Mouse (Mus musculus) limb, embryonic 13.5 days (tissue): ENCODE measurements around the gene Cgnl1. TPM values are rescaled to one million over a fixed set of nuclear protein-coding genes. Genes with fewer than 3 reads are reported as not detected.

Source experiments
- ATAC-seq: fragments of 200-750 bp; cut with Nextera tagmentation; 2 replicates; pipeline ENCODE4 v1.8.0; 2017; ENCODE audit warnings: low read depth, moderate number of reproducible peaks, moderate TSS enrichment; ENCODE audit not compliant: low FRiP score
- H3K27ac ChIP-seq: fragments of 300-500 bp; sonication (generic); 2 replicates; pipeline ENCODE4 v1.5.1; 2015; ENCODE audit warnings: inconsistent platforms, mild to moderate bottlenecking, moderate library complexity
- H3K27me3 ChIP-seq: fragments of 300-500 bp; sonication (generic); 2 replicates; pipeline ENCODE4 v1.6.1; 2015; ENCODE audit warnings: mild to moderate bottlenecking, inconsistent platforms
- H3K36me3 ChIP-seq: fragments of 300-500 bp; sonication (generic); 2 replicates; pipeline ENCODE4 v1.6.1; 2015; ENCODE audit warnings: inconsistent platforms, mild to moderate bottlenecking, moderate library complexity
- H3K4me1 ChIP-seq: fragments of 300-500 bp; sonication (generic); 2 replicates; pipeline ENCODE4 v1.6.1; 2015; ENCODE audit warnings: inconsistent platforms
- H3K4me2 ChIP-seq: fragments of 300-500 bp; sonication (generic); replicated peaks from 2 replicates; pipeline ENCODE4 v1.6.1; 2015; ENCODE audit warnings: inconsistent platforms, mild to moderate bottlenecking, moderate library complexity
- H3K4me3 ChIP-seq: fragments of 300-500 bp; sonication (generic); 2 replicates; pipeline ENCODE4 v1.5.1; 2015; ENCODE audit warnings: moderate library complexity, mild to moderate bottlenecking, inconsistent platforms
- H3K9ac ChIP-seq: fragments of 300-500 bp; sonication (generic); 2 replicates; pipeline ENCODE4 v1.6.1; 2015; ENCODE audit warnings: mild to moderate bottlenecking, inconsistent platforms
- H3K9me3 ChIP-seq: fragments of 300-500 bp; sonication (generic); 2 replicates; pipeline ENCODE4 v1.6.1; 2016; ENCODE audit warnings: inconsistent platforms
- WGBS: fragments of 180-500 bp; shearing (Covaris S2); methylation state at CpG from one replicate; pipeline ENCODE4 v1.1.7; 2015; 5-methylcytosine and 5-hydroxymethylcytosine counted together
- polyA plus RNA-seq: library from polyadenylated mRNA; unstranded; fragments of >200 nt; fragmentation: Nextera tagmentation; extraction: Ambion mirVana; gene quantifications from 2 replicates; pipeline ENCODE4 v1.2.1, GENCODE M21; 2015

Gene Cgnl1
- polyA plus RNA-seq, 1 experiment from 2014 or later, result 13.6 TPM

DNA sequence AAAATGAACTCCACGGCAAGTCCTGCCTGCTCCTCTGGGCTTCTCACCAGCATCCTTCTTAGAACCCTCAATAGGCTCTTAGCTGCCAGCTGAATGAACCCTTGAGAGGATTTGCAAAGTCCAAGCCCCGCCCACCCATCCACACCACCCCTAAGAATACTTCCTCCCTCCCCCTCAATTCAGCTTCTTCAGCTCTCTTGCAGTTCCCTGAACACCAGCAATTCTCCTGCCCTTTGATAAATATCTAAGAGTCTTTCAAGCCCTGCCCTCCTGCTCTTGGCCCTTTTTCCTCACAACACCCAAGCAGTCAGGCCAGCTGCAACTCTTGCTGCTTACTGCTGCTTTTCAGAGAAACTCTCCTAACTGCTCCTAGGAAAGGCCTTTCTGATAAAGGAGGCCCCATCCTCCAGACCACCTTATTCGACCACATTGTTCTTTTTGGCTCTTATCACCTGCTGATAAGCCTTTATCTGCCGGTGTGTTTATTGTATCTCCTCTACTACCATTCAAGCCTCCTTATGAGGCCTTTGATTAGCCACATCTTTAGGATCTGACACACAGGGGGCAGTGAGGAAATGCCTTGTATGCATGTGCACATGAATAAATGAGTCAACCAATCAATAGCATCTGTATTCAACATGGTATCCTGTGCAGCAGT is 21.3 kb downstream of the Cgnl1 start:
- H3K4me1 ChIP-seq, result peaks cover 43% of the 10 kb centered on the region
- no peak for ATAC-seq
- H3K4me2 ChIP-seq, result no peak overlapping the region
- H3K4me3 ChIP-seq, result no peak overlapping the region
- peaks cover 5% of the 10 kb centered on the region; the same call in 1 of the 2 replicates for H3K9me3 ChIP-seq
- H3K9ac ChIP-seq, result no peak overlapping the region
- H3K27ac ChIP-seq, result no peak overlapping the region; the same call in 1 of the 2 replicates
- no peaks in the 10 kb centered on the region for H3K27me3 ChIP-seq
- no peaks in the 10 kb centered on the region for H3K36me3 ChIP-seq
- WGBS, result 12% methylated on average over 4 of the region's 4 CpGs

DNA sequence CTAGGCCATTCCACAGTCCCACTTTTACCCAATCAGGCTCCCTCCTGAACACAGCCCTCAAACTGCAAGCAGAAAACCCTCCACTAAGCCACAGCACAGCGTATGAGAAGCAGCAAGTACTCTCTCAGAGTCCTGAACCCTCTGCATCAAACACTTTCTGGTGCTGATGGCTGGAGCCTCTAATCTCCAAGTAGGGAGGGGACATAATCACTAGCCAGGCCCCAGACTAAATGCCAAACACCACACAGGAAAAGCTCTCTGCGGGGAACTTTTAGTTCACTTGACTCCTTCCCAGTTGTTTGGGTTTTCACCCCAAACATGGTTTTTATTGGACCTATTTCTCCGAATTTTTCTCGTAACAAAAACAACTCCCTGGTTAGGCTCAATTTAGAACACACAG is 25.0 kb downstream of the Cgnl1 start:
- H3K27me3 ChIP-seq, result no peaks in the 10 kb centered on the region
- WGBS, result 25% methylated on average over 4 of the region's 4 CpGs
- H3K27ac ChIP-seq, result no peak overlapping the region; the same call in 1 of the 2 replicates
- H3K4me2 ChIP-seq, result no peak overlapping the region
- H3K4me3 ChIP-seq, result no peak overlapping the region
- H3K36me3 ChIP-seq, result no peaks in the 10 kb centered on the region
- H3K9me3 ChIP-seq, result peaks cover 5% of the 10 kb centered on the region; the same call in 1 of the 2 replicates
- ATAC-seq, result no peak
- peaks cover 19% of the 10 kb centered on the region for H3K4me1 ChIP-seq
- H3K9ac ChIP-seq, result no peak overlapping the region

DNA sequence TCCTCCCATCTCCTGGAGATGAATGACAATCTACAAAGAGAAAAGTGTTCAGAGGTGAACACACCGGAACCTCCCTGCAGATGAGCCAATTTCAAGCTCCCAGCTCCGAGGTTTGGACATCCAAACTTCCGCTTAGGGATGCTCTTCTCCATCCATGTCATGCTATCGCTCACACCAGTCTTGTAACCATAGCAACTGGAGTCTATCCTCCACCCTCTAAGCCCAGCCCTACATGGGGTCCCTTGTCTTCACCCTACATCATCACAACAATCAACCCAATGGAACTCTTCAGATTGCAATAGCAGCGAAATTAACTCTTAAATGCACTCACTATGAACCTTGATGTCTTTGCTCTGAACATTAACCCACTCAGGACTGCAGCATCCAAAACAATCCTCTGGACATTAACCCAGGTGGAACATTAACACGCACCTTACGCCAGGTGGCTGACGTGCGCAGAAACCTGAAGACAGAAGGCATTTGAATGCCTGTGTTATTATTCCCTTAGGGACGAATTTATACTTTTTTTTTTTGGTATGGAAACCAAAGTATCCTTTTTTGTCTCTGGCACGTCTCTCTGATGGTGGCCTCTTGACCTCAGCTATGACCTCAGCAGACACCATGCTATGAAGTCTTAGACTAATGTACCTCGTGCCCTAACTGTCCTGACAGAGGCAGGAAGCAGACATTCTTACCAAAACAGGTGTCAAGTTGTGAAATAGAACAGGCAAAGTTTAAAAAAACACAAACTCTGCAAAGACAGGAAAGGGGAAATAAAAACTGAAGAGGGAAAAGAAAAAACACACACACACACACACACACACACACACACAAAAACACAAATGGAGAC is 33.1 kb downstream of the Cgnl1 start:
- no peaks in the 10 kb centered on the region for H3K36me3 ChIP-seq
- WGBS, result 64% methylated on average over 12 of the region's 12 CpGs
- H3K9me3 ChIP-seq, result no peaks in the 10 kb centered on the region
- H3K9ac ChIP-seq, result no peak overlapping the region
- no peak overlapping the region for H3K27ac ChIP-seq
- H3K4me3 ChIP-seq, result no peak overlapping the region
- no peaks in the 10 kb centered on the region for H3K27me3 ChIP-seq
- no peaks in the 10 kb centered on the region for H3K4me1 ChIP-seq
- H3K4me2 ChIP-seq, result no peak overlapping the region
- ATAC-seq, result no peak

DNA sequence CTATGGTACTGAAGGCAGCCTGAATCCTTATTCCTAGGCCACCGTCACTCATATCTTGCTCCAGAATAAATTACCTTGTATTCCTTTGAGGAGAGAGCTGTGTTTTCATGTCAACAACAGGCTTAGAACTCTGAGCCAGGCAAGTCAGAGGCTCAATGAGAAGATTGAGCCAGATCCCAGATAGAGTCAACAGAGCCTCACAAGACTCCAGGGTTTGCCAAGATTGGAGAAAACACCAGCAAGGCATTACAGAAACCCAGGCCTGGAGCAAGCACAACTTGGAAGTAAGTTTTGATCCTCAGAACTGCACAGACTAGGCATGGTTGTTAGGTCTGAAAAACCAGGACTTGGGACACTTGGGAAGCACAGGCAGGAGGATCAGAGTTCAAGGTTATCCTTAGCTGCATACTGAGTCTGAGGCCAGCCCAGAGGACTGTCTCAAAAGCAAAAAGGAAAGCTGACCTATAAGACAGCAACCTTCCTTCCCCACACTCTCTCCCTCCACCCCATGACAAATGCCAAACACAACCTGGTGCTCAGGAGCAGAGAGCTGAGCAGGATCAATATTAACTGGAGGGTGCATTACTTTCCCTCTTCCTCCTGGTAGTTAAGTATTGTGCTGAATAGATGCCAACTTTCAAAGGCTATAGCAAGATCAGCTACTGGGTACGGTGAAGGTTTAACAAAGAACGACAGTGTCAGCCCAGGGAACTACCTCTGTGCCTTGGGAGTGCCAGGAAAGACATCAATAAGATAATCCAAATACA is 34.0 kb downstream of the Cgnl1 start:
- no peaks in the 10 kb centered on the region for H3K36me3 ChIP-seq
- H3K9me3 ChIP-seq, result no peaks in the 10 kb centered on the region
- ATAC-seq, result no peak
- H3K4me1 ChIP-seq, result no peaks in the 10 kb centered on the region
- no peaks in the 10 kb centered on the region for H3K27me3 ChIP-seq
- no peak overlapping the region for H3K27ac ChIP-seq
- 77% methylated on average over 3 of the region's 3 CpGs for WGBS
- no peak overlapping the region for H3K4me3 ChIP-seq
- H3K4me2 ChIP-seq, result no peak overlapping the region
- H3K9ac ChIP-seq, result no peak overlapping the region

DNA sequence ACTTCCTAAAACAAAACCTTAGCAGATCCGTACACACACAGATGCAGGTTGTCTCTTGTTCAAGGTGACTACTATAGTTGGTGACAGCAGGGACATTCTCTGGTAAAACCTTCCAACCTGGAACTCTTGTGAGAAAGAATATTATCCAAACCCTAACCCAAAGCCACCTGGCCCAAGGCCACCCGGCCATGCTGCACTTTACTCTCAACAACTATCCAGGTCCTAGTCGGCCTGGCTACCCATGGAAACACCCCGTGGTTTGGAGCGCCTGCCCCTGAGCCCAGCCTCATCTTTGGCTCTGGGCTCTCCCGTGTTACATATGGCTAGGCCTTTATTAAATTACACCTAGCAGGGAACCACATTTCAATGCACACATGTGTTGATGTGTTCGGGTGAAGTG is 35.5 kb downstream of the Cgnl1 start:
- Histone ChIP-seq H3K27ac (no peak overlapping the region), H3K9me3 (no peaks in the 10 kb centered on the region), H3K4me2 (no peak overlapping the region), H3K4me1 (no peaks in the 10 kb centered on the region), H3K4me3 (no peak overlapping the region), H3K9ac (no peak overlapping the region), H3K36me3 (no peaks in the 10 kb centered on the region), H3K27me3 (no peaks in the 10 kb centered on the region)
- 82% methylated on average over 7 of the region's 7 CpGs for WGBS
- ATAC-seq, result no peak

DNA sequence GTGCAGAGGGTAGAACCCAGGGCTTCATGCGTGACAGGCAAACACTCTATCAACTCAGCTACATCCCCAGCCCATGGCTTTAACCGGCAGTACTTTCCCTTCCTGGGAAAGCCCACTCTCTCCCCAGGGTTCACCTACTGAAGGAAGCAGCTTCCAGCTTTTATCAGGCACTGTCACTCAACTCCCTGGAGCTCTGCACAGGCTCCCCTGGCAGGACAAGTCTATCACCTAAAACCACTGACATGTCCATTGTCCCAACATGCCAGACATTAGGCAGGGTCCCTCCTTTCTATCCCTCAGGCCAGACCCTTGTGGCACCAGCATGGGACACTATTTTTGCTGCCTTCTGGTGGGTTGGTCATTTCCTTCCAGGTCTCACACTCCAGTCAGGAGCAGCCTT is 37.8 kb downstream of the Cgnl1 start:
- H3K27ac ChIP-seq, result no peak overlapping the region
- H3K9ac ChIP-seq, result no peak overlapping the region
- H3K27me3 ChIP-seq, result no peaks in the 10 kb centered on the region
- ATAC-seq, result no peak
- 57% methylated on average over 2 of the region's 2 CpGs for WGBS
- no peak overlapping the region for H3K4me2 ChIP-seq
- H3K4me1 ChIP-seq, result peaks cover 9% of the 10 kb centered on the region; the same call in 1 of the 2 replicates
- no peaks in the 10 kb centered on the region for H3K9me3 ChIP-seq
- no peak overlapping the region for H3K4me3 ChIP-seq
- H3K36me3 ChIP-seq, result no peaks in the 10 kb centered on the region

DNA sequence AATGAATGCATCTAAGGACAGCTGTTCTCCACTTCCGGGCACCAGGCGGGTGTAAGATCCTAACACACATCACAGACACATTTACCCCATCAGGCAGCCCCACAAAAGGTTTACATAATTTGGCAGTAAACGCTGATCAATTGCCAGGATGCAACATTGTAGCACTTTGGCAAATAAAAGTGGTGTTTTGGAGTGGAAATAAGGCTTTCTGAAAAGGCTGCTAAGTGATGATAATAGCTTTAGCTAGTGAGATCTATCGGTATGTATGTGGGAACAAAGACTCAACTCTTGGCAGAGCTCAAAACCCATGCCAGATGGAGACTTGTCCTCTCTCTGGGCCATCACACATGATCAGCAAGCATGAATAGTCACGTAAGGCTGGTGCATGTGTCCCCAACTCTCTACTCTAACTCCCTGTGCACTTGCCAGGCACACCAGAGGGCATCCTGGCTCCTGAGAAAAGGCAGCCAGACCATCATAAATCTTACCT is 42.5 kb downstream of the Cgnl1 start:
- WGBS, result 80% methylated on average over 5 of the region's 5 CpGs
- Histone ChIP-seq H3K27me3 (no peaks in the 10 kb centered on the region), H3K4me2 (no peak overlapping the region), H3K36me3 (peaks cover 19% of the 10 kb centered on the region), H3K9ac (no peak overlapping the region), H3K9me3 (no peaks in the 10 kb centered on the region), H3K4me3 (no peak overlapping the region), H3K27ac (no peak overlapping the region), H3K4me1 (peaks cover 9% of the 10 kb centered on the region; the same call in 1 of the 2 replicates)
- ATAC-seq, result no peak

DNA sequence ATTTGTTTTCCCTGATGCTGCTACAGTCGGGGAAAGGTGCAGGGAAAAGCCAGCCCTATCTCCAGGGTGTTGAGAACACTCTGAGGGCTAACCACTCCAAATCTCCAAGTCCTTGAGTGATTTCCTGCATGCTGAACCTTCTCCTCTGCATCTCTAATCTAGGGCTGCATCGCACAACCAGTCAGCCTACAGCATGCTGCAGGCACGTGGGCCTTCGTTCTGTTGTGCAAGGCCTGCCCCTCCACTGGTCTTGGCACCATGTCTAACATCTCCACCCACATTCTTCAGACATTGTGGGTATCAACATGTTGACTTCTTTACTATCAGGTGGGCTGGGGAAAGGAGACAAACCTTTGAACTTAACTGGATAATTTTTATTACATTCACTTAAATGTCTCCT is 44.2 kb downstream of the Cgnl1 start:
- WGBS, result 86% methylated on average over 4 of the region's 4 CpGs
- Histone ChIP-seq H3K4me3 (no peak overlapping the region), H3K27ac (no peak overlapping the region), H3K9me3 (no peaks in the 10 kb centered on the region), H3K4me1 (peaks cover 9% of the 10 kb centered on the region; the same call in 1 of the 2 replicates), H3K4me2 (no peak overlapping the region), H3K36me3 (peaks cover 19% of the 10 kb centered on the region), H3K27me3 (no peaks in the 10 kb centered on the region), H3K9ac (no peak overlapping the region)
- ATAC-seq, result no peak

DNA sequence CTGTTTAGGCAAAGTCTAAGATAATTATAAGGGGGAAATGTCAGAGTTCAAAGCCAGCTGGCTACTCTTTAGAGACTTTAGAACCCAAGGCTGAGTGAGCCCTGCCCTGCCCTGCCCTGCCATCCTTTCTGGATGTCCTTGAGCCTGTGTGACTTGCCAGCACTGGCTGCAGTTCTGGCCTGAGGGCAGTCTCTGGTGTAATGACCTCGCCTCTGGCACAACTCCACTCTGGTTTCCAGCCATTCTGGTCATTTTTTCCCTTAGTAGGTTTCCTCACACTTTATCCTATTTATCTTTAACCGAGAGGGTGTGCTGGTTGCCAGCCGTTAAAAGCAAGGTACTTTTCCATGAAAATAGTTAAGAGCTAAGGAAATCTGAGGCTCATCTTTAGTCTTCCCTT is 45.3 kb downstream of the Cgnl1 start:
- Histone ChIP-seq H3K27me3 (no peaks in the 10 kb centered on the region), H3K9me3 (no peaks in the 10 kb centered on the region), H3K27ac (no peak overlapping the region), H3K36me3 (peaks cover 19% of the 10 kb centered on the region), H3K9ac (no peak overlapping the region), H3K4me2 (no peak overlapping the region), H3K4me1 (peaks cover 15% of the 10 kb centered on the region; the same call in 1 of the 2 replicates), H3K4me3 (no peak overlapping the region)
- ATAC-seq, result no peak
- WGBS, result 75% methylated on average over 3 of the region's 3 CpGs

DNA sequence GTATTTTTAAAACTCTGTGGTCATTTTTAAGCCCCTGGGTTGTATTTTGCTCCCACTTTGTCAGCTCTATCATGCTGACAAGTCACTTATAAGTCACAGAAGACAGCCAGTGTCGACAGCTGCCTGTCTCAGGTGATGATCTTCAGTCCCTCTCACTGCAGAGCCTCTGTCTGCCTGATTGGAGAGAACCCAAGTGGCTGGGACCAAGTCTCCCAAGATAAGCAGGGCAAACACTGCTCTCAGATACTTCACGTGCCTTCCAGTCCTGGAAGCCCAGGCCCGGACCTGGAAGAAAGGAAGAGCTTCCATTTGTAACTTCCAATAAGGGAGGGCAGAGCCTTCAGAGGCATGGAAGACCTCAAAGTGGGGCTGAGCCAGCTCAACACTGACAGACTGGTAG is 49.0 kb downstream of the Cgnl1 start:
- Histone ChIP-seq H3K36me3 (peaks cover 19% of the 10 kb centered on the region), H3K9me3 (no peaks in the 10 kb centered on the region), H3K4me2 (no peak overlapping the region), H3K27ac (no peak overlapping the region), H3K27me3 (no peaks in the 10 kb centered on the region), H3K4me1 (peaks cover 15% of the 10 kb centered on the region), H3K4me3 (no peak overlapping the region), H3K9ac (no peak overlapping the region; the same call in 1 of the 2 replicates)
- 74% methylated on average over 3 of the region's 3 CpGs for WGBS
- ATAC-seq, result no peak

DNA sequence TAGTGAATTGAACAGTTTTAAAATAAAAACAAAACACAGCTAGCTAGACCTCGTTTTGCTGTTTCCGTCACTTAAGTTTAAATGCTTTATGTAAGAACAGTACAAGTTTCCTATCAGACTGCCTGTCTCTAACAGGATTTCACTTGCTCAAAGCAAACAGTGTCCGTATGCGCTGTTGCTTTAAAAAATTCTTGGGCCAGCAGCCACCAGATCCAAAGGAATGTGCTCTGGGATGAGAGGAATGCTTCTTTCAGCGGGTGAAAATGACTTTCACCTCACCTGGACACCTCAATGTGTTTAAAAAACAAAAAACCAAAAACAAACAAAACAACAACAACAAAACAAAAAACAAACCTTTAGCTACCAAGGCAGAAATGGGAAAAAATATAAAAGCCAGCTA is 54.4 kb downstream of the Cgnl1 start:
- 34% methylated on average over 5 of the region's 5 CpGs for WGBS
- Histone ChIP-seq H3K27ac (no peak overlapping the region; the same call in 1 of the 2 replicates), H3K36me3 (peaks cover 9% of the 10 kb centered on the region; the same call in 1 of the 2 replicates), H3K9ac (no peak overlapping the region), H3K27me3 (no peaks in the 10 kb centered on the region), H3K4me1 (peaks cover 31% of the 10 kb centered on the region), H3K9me3 (no peaks in the 10 kb centered on the region), H3K4me2 (no peak overlapping the region), H3K4me3 (no peak overlapping the region)
- ATAC-seq, result no peak

DNA sequence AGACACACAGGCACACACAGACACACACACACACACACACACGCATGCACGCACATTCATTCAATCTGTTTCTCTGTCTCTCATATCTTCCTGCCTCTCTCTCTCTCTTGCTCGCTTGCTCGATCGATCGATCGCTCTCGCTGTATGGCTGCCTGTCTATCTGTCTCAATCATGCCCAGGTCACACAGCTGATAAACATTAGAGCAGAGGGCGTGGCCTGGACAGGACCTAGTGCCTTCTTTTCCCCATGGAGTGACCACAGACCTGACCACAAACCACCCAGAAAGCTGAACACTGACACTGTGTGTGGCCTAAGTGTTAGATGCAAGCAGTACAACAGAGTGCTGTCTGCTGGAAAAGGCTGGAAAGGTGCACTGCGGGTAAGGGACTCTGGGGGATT is 60.6 kb downstream of the Cgnl1 start:
- H3K4me1 ChIP-seq, result peaks cover under 1% of the 10 kb centered on the region; the same call in 1 of the 2 replicates
- no peak overlapping the region for H3K9ac ChIP-seq
- H3K4me3 ChIP-seq, result no peak overlapping the region
- no peaks in the 10 kb centered on the region for H3K27me3 ChIP-seq
- WGBS, result 84% methylated on average over 10 of the region's 10 CpGs
- no peak overlapping the region for H3K4me2 ChIP-seq
- H3K27ac ChIP-seq, result no peak overlapping the region
- no peaks in the 10 kb centered on the region for H3K9me3 ChIP-seq
- H3K36me3 ChIP-seq, result peaks cover 9% of the 10 kb centered on the region; the same call in 1 of the 2 replicates
- no peak for ATAC-seq
